Mouse (Mus musculus): ENCODE measurements around the gene Gpr84. TPM values are rescaled to one million over a fixed set of nuclear protein-coding genes. Genes with fewer than 3 reads are reported as not detected.

Gpr84 gene
- polyA plus RNA-seq, 1 experiment = 0.98 TPM

GRCm38 (mm10) chr15:103322396-103322795 lies 12.0 kb upstream of the Gpr84 start:
- H3K4me1 ChIP-seq (ENCODE audit: control insufficient read depth, insufficient read depth, low read length) = peaks cover 2% of the 10 kb centered on the region; the same call in 1 of the 2 replicates
- no peak for TF ChIP-seq CTCF (IDR thresholded peaks at IDR 0.05; ENCODE audit: extremely low read depth, insufficient read depth, low read length)
- no peak for TF ChIP-seq POLR2A (IDR thresholded peaks at IDR 0.05; ENCODE audit: extremely low read depth, insufficient read depth, low read length)
- no peak overlapping the region for H3K27ac ChIP-seq (ENCODE audit: insufficient read depth, low read length)
- peak overlapping the region; percentile 56 for H3K4me3 ChIP-seq (ENCODE audit: insufficient read depth, low read length)

GRCm38 (mm10) chr15:103321076-103321475 lies 10.7 kb upstream of the Gpr84 start:
- TF ChIP-seq CTCF (IDR thresholded peaks at IDR 0.05; ENCODE audit: extremely low read depth, insufficient read depth, low read length) (peak; percentile 32; the same call in 1 of the 2 replicates), POLR2A (IDR thresholded peaks at IDR 0.05; ENCODE audit: extremely low read depth, insufficient read depth, low read length) (no peak)
- Histone ChIP-seq H3K27ac (ENCODE audit: insufficient read depth, low read length) (no peak overlapping the region), H3K4me3 (ENCODE audit: insufficient read depth, low read length) (no peak overlapping the region), H3K4me1 (ENCODE audit: control insufficient read depth, insufficient read depth, low read length) (peaks cover 2% of the 10 kb centered on the region; the same call in 1 of the 2 replicates)

DNA sequence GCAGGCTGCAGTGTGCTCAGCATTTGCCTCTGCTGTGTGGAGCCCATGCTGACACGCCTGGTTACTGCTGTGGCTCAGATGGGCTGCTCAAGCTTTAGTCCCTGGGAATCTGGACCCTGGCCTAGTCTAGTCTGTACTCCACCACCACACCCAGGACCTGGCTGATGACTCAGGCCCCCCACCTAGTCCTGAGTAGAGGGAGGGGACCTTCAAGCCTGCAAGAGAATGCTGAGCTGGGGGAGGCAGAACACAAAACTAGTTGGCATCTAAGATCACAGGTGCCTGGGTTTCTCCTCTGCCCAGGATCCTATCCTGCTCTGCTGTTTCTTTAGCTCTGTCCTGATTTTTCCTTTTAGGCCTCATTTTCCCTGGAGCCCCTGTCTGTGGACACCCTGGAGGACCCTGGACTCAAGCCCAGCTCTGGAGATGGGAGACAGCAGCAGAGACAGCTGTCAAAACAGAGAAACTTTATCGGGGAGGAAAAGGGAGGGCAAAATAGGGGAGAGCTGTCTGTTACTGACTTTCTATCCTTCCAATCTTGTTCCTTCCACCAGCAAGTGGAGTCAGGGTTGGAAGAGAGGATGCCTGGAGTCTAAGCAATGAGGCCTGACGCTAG lies 7.9 kb upstream of the Gpr84 start:
- TF ChIP-seq CTCF (IDR thresholded peaks at IDR 0.05; ENCODE audit: extremely low read depth, insufficient read depth, low read length) (no peak), POLR2A (IDR thresholded peaks at IDR 0.05; ENCODE audit: extremely low read depth, insufficient read depth, low read length) (no peak)
- Histone ChIP-seq H3K27ac (ENCODE audit: insufficient read depth, low read length) (no peak overlapping the region), H3K4me3 (ENCODE audit: insufficient read depth, low read length) (no peak overlapping the region), H3K4me1 (ENCODE audit: control insufficient read depth, insufficient read depth, low read length) (no peaks in the 10 kb centered on the region; the same call in 1 of the 2 replicates)

GRCm38 (mm10) chr15:103317731-103318130 lies 7.3 kb upstream of the Gpr84 start:
- TF ChIP-seq POLR2A (IDR thresholded peaks at IDR 0.05; ENCODE audit: extremely low read depth, insufficient read depth, low read length) = no peak
- no peak for TF ChIP-seq CTCF (IDR thresholded peaks at IDR 0.05; ENCODE audit: extremely low read depth, insufficient read depth, low read length)
- Histone ChIP-seq H3K4me1 (ENCODE audit: control insufficient read depth, insufficient read depth, low read length) (no peaks in the 10 kb centered on the region; the same call in 1 of the 2 replicates), H3K27ac (ENCODE audit: insufficient read depth, low read length) (no peak overlapping the region), H3K4me3 (ENCODE audit: insufficient read depth, low read length) (no peak overlapping the region)

DNA sequence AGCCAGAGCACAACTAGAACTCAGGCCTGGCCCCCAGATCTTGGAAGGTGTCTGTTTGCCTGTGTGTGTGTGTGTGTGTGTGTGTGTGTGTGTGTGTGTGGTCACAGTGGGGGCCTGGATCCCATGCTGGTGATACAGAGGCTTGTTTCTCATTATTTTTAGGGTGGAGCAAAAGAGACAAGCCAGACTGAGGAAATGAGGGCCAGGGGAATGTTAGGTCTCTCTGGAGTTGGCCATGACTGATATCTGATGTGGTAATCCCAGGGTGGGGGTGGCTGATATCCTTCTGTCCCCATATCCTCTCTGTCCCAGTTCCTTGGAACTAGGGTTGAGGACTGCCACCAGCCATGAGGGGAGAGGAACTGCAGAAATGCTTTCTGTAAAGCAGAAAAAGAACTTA lies 6.7 kb upstream of the Gpr84 start:
- H3K27ac ChIP-seq (ENCODE audit: insufficient read depth, low read length) = no peak overlapping the region
- TF ChIP-seq CTCF (IDR thresholded peaks at IDR 0.05; ENCODE audit: extremely low read depth, insufficient read depth, low read length) (no peak), POLR2A (IDR thresholded peaks at IDR 0.05; ENCODE audit: extremely low read depth, insufficient read depth, low read length) (no peak)
- H3K4me1 ChIP-seq (ENCODE audit: control insufficient read depth, insufficient read depth, low read length) = no peaks in the 10 kb centered on the region; the same call in 1 of the 2 replicates
- H3K4me3 ChIP-seq (ENCODE audit: insufficient read depth, low read length) = no peak overlapping the region

GRCm38 (mm10) chr15:103315979-103316776 lies 5.8 kb upstream of the Gpr84 start:
- no peak for TF ChIP-seq POLR2A (IDR thresholded peaks at IDR 0.05; ENCODE audit: extremely low read depth, insufficient read depth, low read length)
- no peak for TF ChIP-seq CTCF (IDR thresholded peaks at IDR 0.05; ENCODE audit: extremely low read depth, insufficient read depth, low read length)
- H3K27ac ChIP-seq (ENCODE audit: insufficient read depth, low read length) = no peak overlapping the region
- H3K4me1 ChIP-seq (ENCODE audit: control insufficient read depth, insufficient read depth, low read length) = no peaks in the 10 kb centered on the region; the same call in 1 of the 2 replicates
- no peak overlapping the region for H3K4me3 ChIP-seq (ENCODE audit: insufficient read depth, low read length)

DNA sequence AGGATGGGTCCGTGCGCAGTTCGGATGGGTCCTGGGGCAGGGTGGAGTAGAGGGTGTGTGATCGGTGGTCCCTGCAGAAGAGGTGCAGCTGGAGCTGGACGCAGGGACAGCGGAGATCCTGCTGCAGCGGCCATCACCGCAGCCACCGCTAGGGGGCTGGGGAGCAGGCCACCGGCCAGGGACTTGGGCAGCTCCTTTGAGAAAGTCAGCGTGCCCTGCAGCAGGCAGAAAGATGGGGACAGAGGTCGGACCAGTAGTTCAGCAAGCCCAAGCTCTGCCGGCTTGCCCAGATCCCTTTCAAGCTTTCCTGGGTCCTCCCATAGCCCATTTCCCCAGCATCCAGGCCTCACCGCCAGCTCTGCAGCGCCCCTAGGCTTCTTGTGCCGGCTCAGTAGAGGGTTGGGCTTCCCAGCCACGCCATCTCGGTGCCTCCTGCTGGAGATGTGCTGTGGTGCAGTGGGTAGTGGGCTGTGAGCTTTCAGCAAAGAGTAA lies 4.6 kb upstream of the Gpr84 start:
- no peaks in the 10 kb centered on the region; the same call in 1 of the 2 replicates for H3K4me1 ChIP-seq (ENCODE audit: control insufficient read depth, insufficient read depth, low read length)
- TF ChIP-seq POLR2A (IDR thresholded peaks at IDR 0.05; ENCODE audit: extremely low read depth, insufficient read depth, low read length) (no peak), CTCF (IDR thresholded peaks at IDR 0.05; ENCODE audit: extremely low read depth, insufficient read depth, low read length) (peak; percentile 51)
- no peak overlapping the region for H3K27ac ChIP-seq (ENCODE audit: insufficient read depth, low read length)
- H3K4me3 ChIP-seq (ENCODE audit: insufficient read depth, low read length) = no peak overlapping the region

- TF ChIP-seq CTCF (IDR thresholded peaks at IDR 0.05; ENCODE audit: extremely low read depth, insufficient read depth, low read length) = no peak
- TF ChIP-seq POLR2A (IDR thresholded peaks at IDR 0.05; ENCODE audit: extremely low read depth, insufficient read depth, low read length) = no peak
- Histone ChIP-seq H3K4me1 (ENCODE audit: control insufficient read depth, insufficient read depth, low read length) (no peaks in the 10 kb centered on the region; the same call in 1 of the 2 replicates), H3K27ac (ENCODE audit: insufficient read depth, low read length) (no peak overlapping the region), H3K4me3 (ENCODE audit: insufficient read depth, low read length) (no peak overlapping the region)
These were observed 3.8 kb upstream of the Gpr84 start for GRCm38 (mm10) chr15:103314181-103314580.

DNA sequence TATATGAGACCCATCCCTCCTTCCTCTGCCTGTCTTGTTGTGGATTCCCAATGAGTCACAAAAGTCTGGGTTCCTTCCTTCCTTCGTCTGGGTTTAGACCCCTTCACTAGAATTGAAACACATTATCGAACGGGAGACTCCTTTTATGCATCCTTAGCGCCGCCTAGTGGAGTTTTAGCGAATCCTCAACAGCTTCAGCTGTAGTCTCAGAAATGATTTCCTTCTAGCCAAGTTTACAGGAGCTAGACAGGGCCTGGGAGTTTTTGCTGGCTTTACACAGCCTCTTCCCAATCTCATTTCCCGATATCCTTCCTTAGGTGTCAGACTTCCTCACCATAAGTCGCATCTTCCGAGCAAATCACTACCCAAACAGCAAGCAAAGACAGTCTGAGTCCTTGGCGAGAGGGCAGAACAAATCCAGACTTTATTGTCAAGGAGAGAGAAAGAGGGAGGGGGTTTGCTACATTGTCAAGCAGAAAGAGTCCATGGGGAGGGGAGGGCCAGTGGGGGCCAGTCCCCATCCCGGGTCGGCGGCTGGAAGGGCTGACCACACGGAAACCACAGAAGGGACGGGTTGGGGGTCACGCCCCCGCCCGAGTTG lies 3.2 kb upstream of the Gpr84 start:
- H3K27ac ChIP-seq (ENCODE audit: insufficient read depth, low read length) = no peak overlapping the region
- TF ChIP-seq POLR2A (IDR thresholded peaks at IDR 0.05; ENCODE audit: extremely low read depth, insufficient read depth, low read length) = no peak
- peak; percentile 83 for TF ChIP-seq CTCF (IDR thresholded peaks at IDR 0.05; ENCODE audit: extremely low read depth, insufficient read depth, low read length)

More for the DNA sequence above, 3.2 kb upstream of the Gpr84 start:
- Histone ChIP-seq H3K4me1 (ENCODE audit: control insufficient read depth, insufficient read depth, low read length) (no peaks in the 10 kb centered on the region; the same call in 1 of the 2 replicates), H3K4me3 (ENCODE audit: insufficient read depth, low read length) (no peak overlapping the region)
